Mouse (Mus musculus): ENCODE results near the gene Pros1. TPM values are rescaled to one million over a fixed set of nuclear protein-coding genes. Genes with fewer than 3 reads are reported as not detected.

Pros1 gene
- polyA plus RNA-seq, 2 experiments: 4.7 to 11.7 TPM

DNA sequence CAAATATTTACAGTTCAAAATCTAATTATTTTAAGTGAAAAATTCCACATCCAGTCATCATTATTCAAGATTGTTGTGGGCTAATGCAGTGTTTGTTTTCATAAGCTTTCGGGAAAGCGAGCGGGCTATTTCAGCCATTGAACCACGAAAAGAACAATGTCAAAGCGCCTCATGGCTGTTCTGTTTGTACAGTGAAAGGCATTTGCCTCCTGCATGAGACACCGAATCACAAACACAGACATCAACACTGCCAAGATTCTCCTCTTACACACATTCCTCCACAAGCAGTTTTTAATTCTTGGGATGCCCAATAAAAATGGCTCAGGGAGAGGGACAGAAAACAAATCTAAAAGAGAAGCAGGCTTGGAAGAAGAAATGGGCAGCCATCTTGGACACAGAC is 20.0 kb downstream of the Pros1 start:
- no peaks in the 10 kb centered on the region for H3K4me1 ChIP-seq (replicated peaks; ENCODE audit: control insufficient read depth in 2 of 2, insufficient read depth in 2 of 2, low read length in 1 of 2)
- H3K36me3 ChIP-seq (replicated peaks; ENCODE audit: control insufficient read depth, insufficient read depth, low read depth): no peaks in the 10 kb centered on the region
- TF ChIP-seq CTCF (IDR thresholded peaks at IDR 0.05; ENCODE audit: low read depth): no peak
- no peak for TF ChIP-seq EP300 (IDR thresholded peaks at IDR 0.05; ENCODE audit: low read depth)
- 68% methylated on average over 6 of the region's 6 CpGs for WGBS (ENCODE audit: insufficient replicate concordance)
- no peak overlapping the region for H3K4me2 ChIP-seq (ENCODE audit: low read depth)
- H3K9ac ChIP-seq (replicated peaks): no peak overlapping the region
- ATAC-seq (ENCODE audit: insufficient read depth) (no peak), DNase-seq (ENCODE audit: low read depth in 3 of 3, low spot score in 3 of 3) (no peak)
- H3K4me3 ChIP-seq (ENCODE audit: insufficient read depth in 1 of 2, low read depth in 2 of 2, low read length in 2 of 2): no peak overlapping the region
- H3K27ac ChIP-seq: no peak overlapping the region
- H3K9me3 ChIP-seq (ENCODE audit: control insufficient read depth, low read length): no peaks in the 10 kb centered on the region
- H3K27me3 ChIP-seq (ENCODE audit: control insufficient read depth, insufficient read depth, low read length): no peaks in the 10 kb centered on the region

DNA sequence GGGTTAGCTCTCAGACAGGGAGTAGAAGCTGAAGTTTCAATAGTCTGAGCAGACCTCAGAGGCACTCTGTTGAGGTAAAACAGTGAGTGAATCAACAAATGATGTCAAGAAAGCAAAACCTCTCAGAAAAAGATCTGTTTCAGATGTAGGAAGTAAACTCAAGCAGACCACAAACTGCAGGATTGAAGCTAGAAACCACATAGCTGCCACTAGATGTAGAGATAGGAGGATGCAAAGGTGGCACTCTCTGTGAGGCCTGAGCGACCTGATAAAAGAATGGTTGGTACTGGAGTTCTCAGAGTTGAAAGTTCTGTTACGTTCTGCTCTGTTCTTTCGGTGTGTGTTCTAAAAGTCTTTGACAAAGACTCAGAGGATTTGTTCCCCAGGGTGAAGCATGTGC is 41.7 kb downstream of the Pros1 start:
- H3K36me3 ChIP-seq (replicated peaks; ENCODE audit: control insufficient read depth, insufficient read depth, low read depth): no peaks in the 10 kb centered on the region
- TF ChIP-seq EP300 (IDR thresholded peaks at IDR 0.05; ENCODE audit: low read depth): no peak
- no peak for TF ChIP-seq CTCF (IDR thresholded peaks at IDR 0.05; ENCODE audit: low read depth)
- no peak overlapping the region for H3K9ac ChIP-seq (replicated peaks)
- WGBS (ENCODE audit: insufficient replicate concordance): 55% methylated on average over 3 of the region's 3 CpGs
- ATAC-seq (ENCODE audit: insufficient read depth): no peak
- no peak overlapping the region for H3K27ac ChIP-seq
- H3K4me1 ChIP-seq (replicated peaks; ENCODE audit: control insufficient read depth in 2 of 2, insufficient read depth in 2 of 2, low read length in 1 of 2): no peaks in the 10 kb centered on the region
- H3K4me2 ChIP-seq (ENCODE audit: low read depth): no peak overlapping the region
- H3K9me3 ChIP-seq (ENCODE audit: control insufficient read depth, low read length): no peaks in the 10 kb centered on the region
- DNase-seq (ENCODE audit: low read depth in 3 of 3, low spot score in 3 of 3): no peak
- no peaks in the 10 kb centered on the region for H3K27me3 ChIP-seq (ENCODE audit: control insufficient read depth, insufficient read depth, low read length)
- no peak overlapping the region for H3K4me3 ChIP-seq (ENCODE audit: insufficient read depth in 1 of 2, low read depth in 2 of 2, low read length in 2 of 2)

DNA sequence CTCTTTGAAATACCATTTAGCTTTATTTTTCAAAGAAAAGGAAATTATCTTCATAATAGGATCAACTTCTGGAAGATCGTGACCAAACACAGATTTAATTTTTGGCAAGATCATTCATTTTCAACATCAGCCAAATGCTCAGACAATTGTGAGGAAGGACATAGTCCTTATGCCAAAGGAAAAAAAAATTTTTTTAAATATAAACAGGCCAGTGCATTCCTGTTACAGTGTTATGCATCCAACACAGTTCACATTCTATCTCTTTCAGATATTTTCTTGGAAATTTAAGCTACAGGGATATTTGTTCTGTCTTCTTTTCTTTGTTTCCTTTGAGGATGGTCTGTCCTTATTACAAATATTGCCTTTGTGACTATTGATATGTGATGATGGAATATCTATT is 57.3 kb downstream of the Pros1 start:
- no peaks in the 10 kb centered on the region for H3K27me3 ChIP-seq (ENCODE audit: control insufficient read depth, insufficient read depth, low read length)
- TF ChIP-seq EP300 (IDR thresholded peaks at IDR 0.05; ENCODE audit: low read depth) (no peak), CTCF (IDR thresholded peaks at IDR 0.05; ENCODE audit: low read depth) (no peak)
- no peak overlapping the region for H3K9ac ChIP-seq (replicated peaks)
- whole genome bisulfite sequencing (ENCODE audit: insufficient replicate concordance): 52% methylated on average over 1 of the region's 1 CpGs
- no peak overlapping the region for H3K4me2 ChIP-seq (ENCODE audit: low read depth)
- DNase-seq (ENCODE audit: low read depth in 3 of 3, low spot score in 3 of 3) (no peak), ATAC-seq (ENCODE audit: insufficient read depth) (no peak)
- H3K9me3 ChIP-seq (ENCODE audit: control insufficient read depth, low read length): no peaks in the 10 kb centered on the region
- H3K4me1 ChIP-seq (replicated peaks; ENCODE audit: control insufficient read depth in 2 of 2, insufficient read depth in 2 of 2, low read length in 1 of 2): no peaks in the 10 kb centered on the region
- no peak overlapping the region for H3K27ac ChIP-seq
- no peaks in the 10 kb centered on the region for H3K36me3 ChIP-seq (replicated peaks; ENCODE audit: control insufficient read depth, insufficient read depth, low read depth)
- H3K4me3 ChIP-seq (ENCODE audit: insufficient read depth in 1 of 2, low read depth in 2 of 2, low read length in 2 of 2): no peak overlapping the region

DNA sequence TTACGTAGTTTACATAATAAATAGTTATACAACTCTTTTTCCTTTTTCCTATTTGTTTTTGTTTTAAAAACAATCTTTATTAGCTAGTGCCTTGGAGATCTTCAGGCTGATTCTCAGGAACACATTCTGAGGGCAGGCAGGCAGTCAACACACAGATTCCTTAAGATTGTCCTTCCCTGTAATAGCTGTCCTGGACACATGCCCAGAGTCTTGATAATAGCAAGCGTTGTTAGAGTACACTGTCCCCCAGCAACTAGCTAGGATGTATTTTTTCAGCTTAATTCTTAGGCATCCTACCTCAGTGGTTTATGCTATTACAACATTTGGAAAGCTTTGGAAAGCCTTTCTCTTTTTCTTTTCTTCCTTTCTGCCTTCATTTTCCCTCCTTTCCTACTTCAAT is 58.1 kb downstream of the Pros1 start:
- Histone ChIP-seq H3K27ac (no peak overlapping the region), H3K36me3 (replicated peaks; ENCODE audit: control insufficient read depth, insufficient read depth, low read depth) (no peaks in the 10 kb centered on the region), H3K9me3 (ENCODE audit: control insufficient read depth, low read length) (no peaks in the 10 kb centered on the region), H3K4me2 (ENCODE audit: low read depth) (no peak overlapping the region), H3K27me3 (ENCODE audit: control insufficient read depth, insufficient read depth, low read length) (no peaks in the 10 kb centered on the region), H3K4me3 (ENCODE audit: insufficient read depth in 1 of 2, low read depth in 2 of 2, low read length in 2 of 2) (no peak overlapping the region), H3K9ac (replicated peaks) (no peak overlapping the region), H3K4me1 (replicated peaks; ENCODE audit: control insufficient read depth in 2 of 2, insufficient read depth in 2 of 2, low read length in 1 of 2) (no peaks in the 10 kb centered on the region)
- TF ChIP-seq EP300 (IDR thresholded peaks at IDR 0.05; ENCODE audit: low read depth) (no peak), CTCF (IDR thresholded peaks at IDR 0.05; ENCODE audit: low read depth) (no peak)
- ATAC-seq (ENCODE audit: insufficient read depth) (no peak), DNase-seq (ENCODE audit: low read depth in 3 of 3, low spot score in 3 of 3) (no peak)
- 67% methylated on average over 2 of the region's 2 CpGs for WGBS (ENCODE audit: insufficient replicate concordance)

DNA sequence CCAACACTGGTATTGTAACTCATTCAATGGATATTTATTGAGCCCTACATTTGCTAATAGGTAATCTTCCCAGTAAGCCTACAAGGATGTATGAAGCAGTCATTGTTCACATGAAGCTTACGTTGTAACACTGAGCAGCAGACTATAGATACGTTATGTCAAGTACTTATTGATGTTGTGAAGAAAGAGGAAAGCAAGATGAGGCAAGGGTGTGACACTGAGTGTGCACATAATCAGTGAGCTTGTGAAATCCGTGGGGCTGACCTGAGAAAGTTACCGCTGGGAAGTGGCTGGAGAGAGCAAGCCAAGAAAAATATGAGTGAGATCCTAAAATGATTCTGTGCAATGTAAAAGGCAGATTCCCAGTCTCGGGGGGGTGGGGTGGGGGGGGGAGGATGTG is 61.4 kb downstream of the Pros1 start:
- Histone ChIP-seq H3K9me3 (ENCODE audit: control insufficient read depth, low read length) (no peaks in the 10 kb centered on the region), H3K9ac (replicated peaks) (no peak overlapping the region), H3K4me1 (replicated peaks; ENCODE audit: control insufficient read depth in 2 of 2, insufficient read depth in 2 of 2, low read length in 1 of 2) (no peaks in the 10 kb centered on the region), H3K36me3 (replicated peaks; ENCODE audit: control insufficient read depth, insufficient read depth, low read depth) (no peaks in the 10 kb centered on the region), H3K27me3 (ENCODE audit: control insufficient read depth, insufficient read depth, low read length) (no peaks in the 10 kb centered on the region), H3K4me2 (ENCODE audit: low read depth) (no peak overlapping the region), H3K4me3 (ENCODE audit: insufficient read depth in 1 of 2, low read depth in 2 of 2, low read length in 2 of 2) (no peak overlapping the region), H3K27ac (no peak overlapping the region)
- DNase-seq (ENCODE audit: low read depth in 3 of 3, low spot score in 3 of 3): no peak
- WGBS (ENCODE audit: insufficient replicate concordance): 64% methylated on average over 5 of the region's 5 CpGs
- TF ChIP-seq EP300 (IDR thresholded peaks at IDR 0.05; ENCODE audit: low read depth): no peak
- no peak for ATAC-seq (ENCODE audit: insufficient read depth)
